Mouse (Mus musculus): Measurements from ENCODE around the gene Mier1.

DNA sequence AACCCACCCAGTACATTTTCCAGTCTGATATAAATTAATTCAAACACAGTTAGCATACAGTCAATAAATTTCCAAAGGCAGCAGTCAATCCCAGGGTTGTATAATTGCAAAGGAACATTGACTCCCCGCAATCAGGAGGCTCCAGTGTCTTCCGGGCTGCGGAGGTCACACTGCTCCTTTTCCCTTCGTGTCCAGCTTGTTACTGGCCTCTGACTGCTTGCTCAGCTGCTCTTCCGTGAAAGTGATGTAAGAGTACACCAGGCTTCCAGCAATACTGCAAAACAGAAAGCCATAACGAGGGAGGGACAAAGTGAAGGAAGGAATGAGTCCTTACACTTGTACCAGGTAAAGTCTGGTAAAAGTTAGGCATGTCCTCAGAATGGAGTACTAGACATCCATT, 59.3 kb downstream of the Mier1 start:
- no peak for TF ChIP-seq CTCF (IDR thresholded peaks at IDR 0.05; ENCODE audit: borderline replicate concordance, insufficient read depth, low read length)
- no peak for TF ChIP-seq POLR2A (IDR thresholded peaks at IDR 0.05; ENCODE audit: low read depth, low read length)
